Mouse (Mus musculus) liver, embryonic 11.5 days (tissue): ENCODE measurements around the gene Popdc3. TPM values are rescaled to one million over a fixed set of nuclear protein-coding genes. Genes with fewer than 3 reads are reported as not detected.

Source experiments
- ATAC-seq: fragments of 200-750 bp; cut with Nextera tagmentation; replicated peaks from 2 replicates; pipeline ENCODE4 v1.8.0; 2017; ENCODE audit warnings: moderate number of reproducible peaks, mild to moderate bottlenecking, moderate TSS enrichment, moderate library complexity; ENCODE audit not compliant: low FRiP score
- DNase-seq: peaks from one replicate; pipeline ENCODE4 v3.0.0-alpha.2; 2017; ENCODE audit warnings: low spot score
- H3K27ac ChIP-seq: fragments of 300-500 bp; sonication (generic); 2 replicates; pipeline ENCODE4 v1.5.1; 2014; ENCODE audit warnings: mild to moderate bottlenecking, low read depth, low read length, control low read depth
- H3K27me3 ChIP-seq: fragments of 300-500 bp; sonication (generic); replicated peaks from 2 replicates; pipeline ENCODE4 v1.6.1; 2014; ENCODE audit warnings: low read length, mixed read lengths; ENCODE audit not compliant: control insufficient read depth, insufficient read depth
- H3K36me3 ChIP-seq: fragments of 300-500 bp; sonication (generic); 2 replicates; pipeline ENCODE4 v1.6.1; 2014; ENCODE audit warnings: mild to moderate bottlenecking, low read length, moderate library complexity, mixed read lengths; ENCODE audit not compliant: control insufficient read depth, insufficient read depth
- H3K4me1 ChIP-seq: fragments of 300-500 bp; sonication (generic); replicated peaks from 2 replicates; pipeline ENCODE4 v1.6.1; 2014; ENCODE audit warnings: low read length, mixed read lengths; ENCODE audit not compliant: control insufficient read depth, insufficient read depth
- H3K4me2 ChIP-seq: fragments of 300-500 bp; sonication (generic); 2 replicates; pipeline ENCODE4 v1.6.1; 2014; ENCODE audit warnings: mild to moderate bottlenecking, control low read depth, moderate library complexity
- H3K4me3 ChIP-seq: fragments of 300-500 bp; sonication (generic); 2 replicates; pipeline ENCODE4 v1.5.1; 2014; ENCODE audit warnings: low read depth, low read length, control low read depth
- H3K9ac ChIP-seq: fragments of 300-500 bp; sonication (generic); 2 replicates; pipeline ENCODE4 v1.6.1; 2014; ENCODE audit warnings: low read depth, low read length, control low read depth
- H3K9me3 ChIP-seq: fragments of 300-500 bp; sonication (generic); 2 replicates; pipeline ENCODE4 v1.6.1; 2016; ENCODE audit warnings: low read length, inconsistent platforms, mixed read lengths; ENCODE audit not compliant: control insufficient read depth
- WGBS: fragments of 180-500 bp; shearing (Covaris S2); extraction: QIAGEN DNeasy Blood & Tissue Kit; methylation state at CpG from one replicate; pipeline ENCODE4 v1.1.7; 2014; 5-methylcytosine and 5-hydroxymethylcytosine counted together
- polyA plus RNA-seq: library from polyadenylated mRNA; unstranded; fragments of >200 nt; fragmentation: Nextera tagmentation; extraction: Ambion mirVana; gene quantifications from 2 replicates; pipeline ENCODE4 v1.2.1, GENCODE M21; 2014

The Popdc3 gene
- polyA plus RNA-seq, 1 experiment from 2014 or later: 0.34 TPM

GRCm38 (mm10) chr10:45144038-45144817 is 33.7 kb upstream of the Popdc3 start:
- ATAC-seq: no peak
- Histone ChIP-seq H3K9ac (no peak overlapping the region), H3K27ac (no peak overlapping the region), H3K4me2 (no peak overlapping the region), H3K36me3 (peaks cover 2% of the 10 kb centered on the region; the same call in 1 of the 2 replicates), H3K9me3 (no peaks in the 10 kb centered on the region), H3K4me3 (no peak overlapping the region), H3K27me3 (no peaks in the 10 kb centered on the region), H3K4me1 (no peaks in the 10 kb centered on the region)
- 91% methylated on average over 6 of the region's 6 CpGs for WGBS
- DNase-seq: no peak

- DNase-seq (no peak), ATAC-seq (no peak)
- H3K9me3 ChIP-seq: no peaks in the 10 kb centered on the region
- no peaks in the 10 kb centered on the region for H3K27me3 ChIP-seq
- H3K36me3 ChIP-seq: peaks cover 11% of the 10 kb centered on the region; the same call in 1 of the 2 replicates
- WGBS: 37% methylated on average over 6 of the region's 6 CpGs
- no peak overlapping the region for H3K4me2 ChIP-seq
- H3K4me3 ChIP-seq: no peak overlapping the region
- H3K9ac ChIP-seq: no peak overlapping the region
- H3K4me1 ChIP-seq: no peaks in the 10 kb centered on the region
- H3K27ac ChIP-seq: no peak overlapping the region
Measured at GRCm38 (mm10) chr10:45146821-45147220, 31.1 kb upstream of the Popdc3 start.

GRCm38 (mm10) chr10:45151137-45151536 is 26.8 kb upstream of the Popdc3 start:
- Histone ChIP-seq H3K9ac (no peak overlapping the region), H3K9me3 (no peaks in the 10 kb centered on the region), H3K4me2 (no peak overlapping the region), H3K4me1 (no peaks in the 10 kb centered on the region), H3K4me3 (no peak overlapping the region), H3K27me3 (no peaks in the 10 kb centered on the region), H3K36me3 (peaks cover 26% of the 10 kb centered on the region), H3K27ac (no peak overlapping the region)
- no peak for DNase-seq
- ATAC-seq: no peak
- 76% methylated on average over 5 of the region's 5 CpGs for WGBS

GRCm38 (mm10) chr10:45151771-45152692 is 25.9 kb upstream of the Popdc3 start:
- Histone ChIP-seq H3K4me3 (no peak overlapping the region), H3K4me1 (no peaks in the 10 kb centered on the region), H3K27me3 (no peaks in the 10 kb centered on the region), H3K9me3 (no peaks in the 10 kb centered on the region), H3K27ac (no peak overlapping the region), H3K9ac (no peak overlapping the region), H3K36me3 (peaks cover 29% of the 10 kb centered on the region), H3K4me2 (no peak overlapping the region)
- DNase-seq: no peak
- WGBS: 92% methylated on average over 12 of the region's 12 CpGs
- no peak for ATAC-seq

- DNase-seq: no peak
- ATAC-seq: no peak
- Histone ChIP-seq H3K27me3 (no peaks in the 10 kb centered on the region), H3K36me3 (peaks cover 45% of the 10 kb centered on the region), H3K4me2 (no peak overlapping the region), H3K9me3 (no peaks in the 10 kb centered on the region), H3K9ac (no peak overlapping the region), H3K4me1 (no peaks in the 10 kb centered on the region), H3K27ac (no peak overlapping the region), H3K4me3 (no peak overlapping the region)
- WGBS: 92% methylated on average over 14 of the region's 14 CpGs
Measured at GRCm38 (mm10) chr10:45154557-45155060, 23.3 kb upstream of the Popdc3 start.

- no peaks in the 10 kb centered on the region for H3K4me1 ChIP-seq
- H3K27me3 ChIP-seq: no peaks in the 10 kb centered on the region
- H3K36me3 ChIP-seq: no peaks in the 10 kb centered on the region
- ATAC-seq: no peak
- DNase-seq: no peak
- H3K9ac ChIP-seq: no peak overlapping the region
- H3K27ac ChIP-seq: no peak overlapping the region
- no peak overlapping the region for H3K4me3 ChIP-seq
- 87% methylated on average over 8 of the region's 8 CpGs for WGBS
- no peak overlapping the region for H3K4me2 ChIP-seq
- no peaks in the 10 kb centered on the region for H3K9me3 ChIP-seq
Measured at GRCm38 (mm10) chr10:45165851-45166250, 12.0 kb upstream of the Popdc3 start.

- Histone ChIP-seq H3K4me1 (no peaks in the 10 kb centered on the region), H3K9ac (no peak overlapping the region), H3K9me3 (no peaks in the 10 kb centered on the region), H3K4me3 (no peak overlapping the region), H3K4me2 (no peak overlapping the region), H3K36me3 (no peaks in the 10 kb centered on the region), H3K27me3 (no peaks in the 10 kb centered on the region), H3K27ac (no peak overlapping the region)
- DNase-seq (no peak), ATAC-seq (no peak)
- 72% methylated on average over 8 of the region's 8 CpGs for WGBS
Measured at GRCm38 (mm10) chr10:45173927-45174326, 4.0 kb upstream of the Popdc3 start.

- no peak overlapping the region for H3K9ac ChIP-seq
- ATAC-seq (no peak), DNase-seq (no peak)
- H3K27me3 ChIP-seq: no peaks in the 10 kb centered on the region
- no peaks in the 10 kb centered on the region for H3K4me1 ChIP-seq
- H3K4me2 ChIP-seq: no peak overlapping the region
- no peaks in the 10 kb centered on the region for H3K36me3 ChIP-seq
- H3K27ac ChIP-seq: no peak overlapping the region
- H3K4me3 ChIP-seq: no peak overlapping the region
- H3K9me3 ChIP-seq: no peaks in the 10 kb centered on the region
- WGBS: 81% methylated on average over 3 of the region's 3 CpGs
Measured at GRCm38 (mm10) chr10:45174345-45174744, 3.6 kb upstream of the Popdc3 start.
